Mouse (Mus musculus): ENCODE data around the gene Ttll4.

DNA sequence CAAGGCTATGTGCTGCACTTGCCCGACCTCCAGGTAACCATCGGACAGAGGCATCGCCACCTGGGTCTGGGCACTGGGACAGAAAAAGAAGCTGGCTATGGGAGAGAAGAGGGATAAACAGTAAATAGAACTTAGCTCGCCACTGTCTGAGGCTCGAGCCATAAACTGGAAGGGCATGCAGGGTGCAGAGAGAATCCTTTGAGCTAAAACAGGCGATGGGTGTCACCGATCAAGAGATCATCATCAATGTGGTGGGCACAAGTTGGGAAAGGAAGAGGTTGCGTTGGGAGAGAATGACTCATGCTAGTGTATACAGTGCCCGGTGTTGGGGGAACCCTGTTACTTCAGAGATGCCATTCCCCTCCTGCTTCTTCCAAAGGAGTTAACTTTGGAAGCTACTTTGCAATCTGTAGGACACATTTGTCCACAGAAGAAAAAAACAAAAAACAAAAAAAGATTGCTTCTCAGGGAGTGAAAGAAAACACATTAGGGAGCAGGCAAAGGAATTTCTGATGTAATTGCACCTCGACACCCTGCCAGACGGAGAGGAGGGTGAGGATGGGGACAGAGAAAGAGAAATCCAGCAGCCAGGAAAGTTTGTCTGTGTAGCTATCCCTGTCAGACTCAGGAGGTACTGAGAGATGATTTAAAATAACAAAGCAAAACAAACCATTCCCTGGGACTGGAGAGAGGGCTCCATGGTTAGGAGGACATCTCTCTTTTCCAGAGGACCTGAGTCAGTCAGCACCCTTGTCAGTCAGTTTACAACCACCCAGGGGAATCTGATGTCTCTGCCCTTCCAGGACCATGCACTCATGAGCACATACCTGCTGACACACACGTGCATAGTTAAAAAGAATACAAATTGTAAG lies 52.5 kb downstream of the Ttll4 start:
- TF ChIP-seq CTCF (IDR thresholded peaks at IDR 0.05; ENCODE audit: control insufficient read depth, insufficient read depth, low read length) (no peak), POLR2A (IDR thresholded peaks at IDR 0.05; ENCODE audit: borderline replicate concordance, control insufficient read depth, low read depth, low read length) (no peak)
